ENCODE assay signal across 7 mouse cellular contexts in genomic region chr9:44311136-44312134, GRCm38 (mm10). TPM values are rescaled to one million over a fixed set of nuclear protein-coding genes. Genes with fewer than 3 reads are reported as not detected.
A peak's percentile ranks its signal among the peaks of the same experiment; 100 is the strongest.
DNase-seq lines count a peak whose midpoint lies in the region; ATAC-seq lines count a peak whose summit lies in the region.

No protein-coding gene starts in this region.

- peak overlapping the region; percentile 30 for H3K4me2 ChIP-seq in kidney, embryonic 15.5 days

- H3K9ac ChIP-seq in kidney, embryonic 15.5 days: no peak overlapping the region

- peak overlapping the region; percentile 62 for H3K27ac ChIP-seq in kidney, embryonic 15.5 days

- 15% methylated on average over 27 of the region's 27 CpGs for WGBS in kidney, embryonic 15.5 days

- H3K9me3 ChIP-seq in kidney, embryonic 15.5 days (replicated peaks): no peaks in the 10 kb centered on the region

- ATAC-seq in kidney, embryonic 15.5 days (replicated peaks; ENCODE audit: low FRiP score): peak; percentile 47; the same call in 1 of the 2 replicates

- DNase-seq in embryo, embryonic 11 days: peak; percentile 65
- peak; percentile 70 for DNase-seq in heart, adult 8-10 months (ENCODE audit: low spot score)
- DNase-seq in lung, postnatal 4 days: peak; percentile 54 to 70
- DNase-seq in frontal cortex, postnatal 10 days (ENCODE audit: low spot score in 2 of 2): no peak
- no peak for DNase-seq in spleen, adult 12 weeks (ENCODE audit: low spot score)
- no peak for DNase-seq in layer of hippocampus, postnatal 10 days (ENCODE audit: low spot score in 2 of 2)

- peak overlapping the region; percentile 11; the same call in 1 of the 2 replicates for H3K4me3 ChIP-seq in kidney, embryonic 15.5 days (replicated peaks)

- H3K36me3 ChIP-seq in kidney, embryonic 15.5 days: peaks cover 45% of the 10 kb centered on the region

- H3K4me1 ChIP-seq in kidney, embryonic 15.5 days: peaks cover 18% of the 10 kb centered on the region

- H3K27me3 ChIP-seq in kidney, embryonic 15.5 days: no peaks in the 10 kb centered on the region

RNA-seq across cellular contexts. Expression of gene Hinfp, which starts 6.0 kb away (rescaled TPM):
- 1 to 10 TPM; 4.5 to 7.2 (median 6.3) TPM for total RNA-seq in heart, adult 8-10 months (2022)
- polyA plus RNA-seq in kidney, embryonic 15.5 days (2015; fragmentation: Nextera tagmentation; extraction: Ambion mirVana): 27.1 and 27.9 TPM in 2 replicates
- total RNA-seq in layer of hippocampus, postnatal 10 days (2021): 10 to 100 TPM; 25.9 to 26.5 TPM

RNA-seq across cellular contexts. Expression of gene C2cd2l, which starts 8.7 kb away (rescaled TPM):
- total RNA-seq in heart, adult 8-10 months (2022): 10 to 100 TPM; 12.7 to 19.2 (median 14.1) TPM
- polyA plus RNA-seq in kidney, embryonic 15.5 days (2015; fragmentation: Nextera tagmentation; extraction: Ambion mirVana): 6.6 and 8.8 TPM in 2 replicates
- total RNA-seq in layer of hippocampus, postnatal 10 days (2021): 100 to 1,000 TPM; 108 to 115 TPM

RNA-seq across cellular contexts. Expression of gene Dpagt1, which starts 14.4 kb away (rescaled TPM):
- 10 to 100 TPM; 19.4 to 23.5 (median 20.5) TPM for total RNA-seq in heart, adult 8-10 months (2022)
- polyA plus RNA-seq in kidney, embryonic 15.5 days (2015; fragmentation: Nextera tagmentation; extraction: Ambion mirVana): 41.7 and 46.7 TPM in 2 replicates
- total RNA-seq in layer of hippocampus, postnatal 10 days (2021): 10 to 100 TPM; 16.5 to 18.5 TPM

RNA-seq across cellular contexts. Expression of gene Abcg4, which starts 23.0 kb away (rescaled TPM):
- 1 to 10 TPM in 1 of 4 experiments, under 1 TPM in 3; 0.30 to 1.5 (median 0.52) TPM for total RNA-seq in heart, adult 8-10 months (2022)
- 2.5 and 3.4 TPM in 2 replicates for polyA plus RNA-seq in kidney, embryonic 15.5 days (2015; fragmentation: Nextera tagmentation; extraction: Ambion mirVana)
- total RNA-seq in layer of hippocampus, postnatal 10 days (2021): 10 to 100 TPM; 73.5 to 76.2 TPM

RNA-seq across cellular contexts. Expression of gene H2afx, which starts 23.1 kb away (rescaled TPM):
- total RNA-seq in heart, adult 8-10 months (2022): 10 to 100 TPM; 10.5 to 12.3 (median 11.4) TPM
- polyA plus RNA-seq in kidney, embryonic 15.5 days (2015; fragmentation: Nextera tagmentation; extraction: Ambion mirVana): 390 and 426 TPM in 2 replicates
- 10 to 100 TPM; 69.9 to 74.3 TPM for total RNA-seq in layer of hippocampus, postnatal 10 days (2021)

Comparison
In these comparisons a context has a peak if more than half of its experiments do, and no peak if none do; other contexts are left out.
1. DNase-seq: peak in embryo, embryonic 11 days (single experiment), heart, adult 8-10 months (single experiment) and lung, postnatal 4 days (2 of 2); none in frontal cortex, postnatal 10 days (0 of 2), spleen, adult 12 weeks (single experiment) and layer of hippocampus, postnatal 10 days (0 of 2).
2. RNA of gene C2cd2l, which starts 8.7 kb away (total RNA-seq): 108 to 115 TPM in layer of hippocampus, postnatal 10 days; 12.7 to 19.2 TPM in heart, adult 8-10 months; every median in the first group is over 4 times any median in the second.